Mouse (Mus musculus) ES-Bruce4 (cell line): ENCODE data around the gene Smoc1.

ENCODE experiments used
- CTCF ChIP-seq: IDR thresholded peaks from one replicate; pipeline ENCODE4 v1.8.1; 2011; ENCODE audit warnings: low read depth, low read length
- EP300 ChIP-seq: IDR thresholded peaks from 2 replicates; pipeline ENCODE4 v1.6.1; 2011; ENCODE audit warnings: low read depth, low read length; ENCODE audit not compliant: insufficient read depth

DNA sequence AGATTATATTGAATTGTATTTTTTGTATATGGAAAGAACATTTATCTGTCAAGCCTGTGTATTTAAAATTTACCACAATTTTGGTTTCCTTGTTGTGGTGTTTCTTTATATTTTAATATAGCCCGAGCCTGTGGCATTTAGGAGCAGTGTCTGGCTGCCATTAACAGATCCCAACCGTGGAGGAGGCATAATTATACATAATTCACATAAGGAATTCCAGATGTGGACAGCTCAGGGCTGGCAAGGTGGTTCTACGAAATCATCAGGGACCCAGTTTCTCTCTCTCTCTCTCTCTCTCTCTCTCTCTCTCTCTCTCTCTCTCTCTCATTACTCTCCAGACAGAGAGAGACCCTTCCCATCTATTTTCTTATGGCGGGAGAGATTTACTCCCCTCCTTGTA, 31.0 kb downstream of the Smoc1 start:
- no peak for TF ChIP-seq CTCF
- no peak for TF ChIP-seq EP300
